28 mouse cellular contexts compared by ENCODE assay signal in the genomic region with DNA sequence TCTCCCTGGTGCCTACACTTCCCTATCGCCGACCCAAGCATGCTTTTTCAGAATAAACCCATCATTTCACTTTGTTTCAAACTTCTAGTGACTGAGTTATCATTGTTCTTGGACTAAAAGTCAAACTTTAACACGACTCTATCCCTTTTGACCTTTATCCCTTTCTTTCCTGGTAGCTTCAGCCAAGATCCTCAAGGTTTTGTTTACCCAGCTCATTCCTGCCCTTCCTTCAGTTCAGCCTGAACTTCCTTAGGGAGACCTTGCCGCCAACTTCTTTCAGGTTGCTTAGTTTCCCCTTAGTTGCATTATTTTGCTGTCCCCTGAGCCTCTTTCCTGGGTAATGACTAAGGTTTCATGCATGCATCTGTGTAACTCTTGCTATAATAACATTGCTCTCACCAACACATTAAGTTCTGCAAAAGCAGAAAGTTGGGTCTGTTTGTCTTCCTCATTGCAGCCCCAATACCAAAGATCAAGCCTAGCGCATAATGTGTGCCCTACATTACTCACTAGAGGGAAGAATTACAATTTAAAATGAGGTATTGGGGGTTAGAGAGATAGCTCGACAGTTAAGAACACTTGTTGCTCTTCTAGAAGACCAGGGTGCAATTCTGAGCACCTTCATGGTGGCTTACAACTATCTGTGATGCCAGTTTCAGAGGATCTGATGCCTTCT. TPM values are rescaled to one million over a fixed set of nuclear protein-coding genes. Genes with fewer than 3 reads are reported as not detected.
A peak's percentile ranks its signal among the peaks of the same experiment; 100 is the strongest.
DNase-seq lines count a peak whose midpoint lies in the region; ATAC-seq and TF ChIP-seq lines count a peak whose summit lies in the region.
"Had no signal": no experiment of that assay in that cellular context is flagged by ENCODE, and none has a peak within 500 bp of the region (broad histone marks: within the 10 kb centered on the region; RNA-seq: fewer than 3 reads in every experiment).

No protein-coding gene starts in this region.

- 42% methylated on average over 6 of the region's 6 CpGs for WGBS in kidney, adult 2 months
- 52% methylated on average over 6 of the region's 6 CpGs for WGBS in liver, adult 2 months
- 75% methylated on average over 6 of the region's 6 CpGs for WGBS in liver, embryonic 11.5 days

- H3K79me2 ChIP-seq in liver, adult 2 months (ENCODE audit: control insufficient read depth, insufficient read depth, low read length) = no peaks in the 10 kb centered on the region

- H3K27me3 ChIP-seq in kidney, adult 2 months (replicated peaks; ENCODE audit: control insufficient read depth, insufficient read depth, low read length) = no peaks in the 10 kb centered on the region
- H3K27me3 ChIP-seq in liver, adult 2 months (ENCODE audit: control insufficient read depth, insufficient read depth, low read length) = no peaks in the 10 kb centered on the region
- H3K27me3 ChIP-seq in liver, embryonic 11.5 days (replicated peaks; ENCODE audit: control insufficient read depth, insufficient read depth, low read length) = no peaks in the 10 kb centered on the region
- H3K27me3 ChIP-seq: heart, embryonic 15.5 days; hindbrain, embryonic 12.5 days; limb, embryonic 15.5 days; liver, embryonic 15.5 days; neural tube, embryonic 15.5 days; stomach, embryonic 15.5 days had no signal

- peaks cover 1% of the 10 kb centered on the region; the same call in 1 of the 2 replicates for H3K36me3 ChIP-seq in kidney, adult 2 months (ENCODE audit: control insufficient read depth, insufficient read depth, low read length)
- H3K36me3 ChIP-seq in liver, adult 2 months (ENCODE audit: control insufficient read depth, insufficient read depth, low read length) = peaks cover 39% of the 10 kb centered on the region
- H3K36me3 ChIP-seq in liver, embryonic 11.5 days (ENCODE audit: control insufficient read depth, insufficient read depth, low read length) = no peaks in the 10 kb centered on the region
- H3K36me3 ChIP-seq: heart, embryonic 15.5 days; hindbrain, embryonic 12.5 days; limb, embryonic 10.5 days; limb, embryonic 15.5 days; liver, embryonic 15.5 days; neural tube, embryonic 15.5 days; stomach, embryonic 15.5 days had no signal

- H3K9me3 ChIP-seq in liver, embryonic 11.5 days (ENCODE audit: control insufficient read depth, low read length) = no peaks in the 10 kb centered on the region
- H3K9me3 ChIP-seq: heart, embryonic 15.5 days; hindbrain, embryonic 12.5 days; limb, embryonic 10.5 days; limb, embryonic 15.5 days; liver, embryonic 15.5 days; neural tube, embryonic 15.5 days; stomach, embryonic 15.5 days had no signal

- no peak overlapping the region for H3K9ac ChIP-seq in liver, adult 2 months (ENCODE audit: low read depth, low read length)
- H3K9ac ChIP-seq in liver, embryonic 11.5 days (ENCODE audit: low read depth, low read length) = no peak overlapping the region
- H3K9ac ChIP-seq: heart, embryonic 15.5 days; hindbrain, embryonic 12.5 days; limb, embryonic 15.5 days; liver, embryonic 15.5 days; lung, embryonic 14.5 days; neural tube, embryonic 15.5 days; stomach, embryonic 15.5 days had no signal

- DNase-seq in kidney, adult 2 months = peak; percentile 77
- DNase-seq in kidney, postnatal 4 days = no peak
- DNase-seq in liver, adult 2 months (ENCODE audit: extremely low read depth, low read depth, low spot score) = peak; percentile 72
- no peak for DNase-seq in liver, embryonic 11.5 days (ENCODE audit: low spot score)
- peak; percentile 23 to 44 for DNase-seq in kidney, postnatal 25 days
- DNase-seq in thymus, postnatal 36 days = no peak
- DNase-seq in cerebellum, adult 11 months = no peak
- DNase-seq: adrenal gland, adult 2 months; B cell, adult 2 months; cerebellum, postnatal 10 days; heart, postnatal 36 days; layer of hippocampus, adult 9-11 months; lung, embryonic 14.5 days; lung, postnatal 14 days; midbrain, embryonic 14.5 days; retina, postnatal 1 day; right cerebral cortex, postnatal 14 days had no signal

- peak overlapping the region; percentile 83 for H3K27ac ChIP-seq in kidney, adult 2 months (ENCODE audit: insufficient read depth, low read depth, low read length)
- H3K27ac ChIP-seq in liver, adult 2 months (replicated peaks; ENCODE audit: insufficient read depth, low read depth, low read length) = no peak overlapping the region
- H3K27ac ChIP-seq in liver, embryonic 11.5 days (ENCODE audit: low read depth, low read length) = no peak overlapping the region
- H3K27ac ChIP-seq: heart, embryonic 15.5 days; hindbrain, embryonic 12.5 days; hindbrain, postnatal 0 days; limb, embryonic 10.5 days; limb, embryonic 15.5 days; liver, embryonic 15.5 days; neural tube, embryonic 15.5 days; stomach, embryonic 15.5 days had no signal

- ATAC-seq in liver, embryonic 11.5 days (replicated peaks; ENCODE audit: low FRiP score) = no peak
- ATAC-seq: forebrain, embryonic 16.5 days; hindbrain, postnatal 0 days had no signal

- peaks cover 10% of the 10 kb centered on the region for H3K4me1 ChIP-seq in kidney, adult 2 months (ENCODE audit: control insufficient read depth, insufficient read depth, low read length)
- H3K4me1 ChIP-seq in liver, adult 2 months (ENCODE audit: control insufficient read depth, insufficient read depth, low read length) = peaks cover 8% of the 10 kb centered on the region
- H3K4me1 ChIP-seq in liver, embryonic 11.5 days (replicated peaks; ENCODE audit: control insufficient read depth, insufficient read depth, low read length) = no peaks in the 10 kb centered on the region
- H3K4me1 ChIP-seq: heart, embryonic 15.5 days; hindbrain, embryonic 12.5 days; limb, embryonic 15.5 days; liver, embryonic 15.5 days; neural tube, embryonic 15.5 days; stomach, embryonic 15.5 days had no signal

- no peak overlapping the region for H3K4me3 ChIP-seq in kidney, adult 2 months (ENCODE audit: insufficient read depth, low read depth, low read length)
- no peak overlapping the region for H3K4me3 ChIP-seq in liver, adult 2 months (ENCODE audit: insufficient read depth, low read depth, low read length)
- no peak overlapping the region for H3K4me3 ChIP-seq in liver, embryonic 11.5 days (ENCODE audit: low read depth, low read length)
- H3K4me3 ChIP-seq: erythroblast, embryonic 14.5 days; heart, embryonic 15.5 days; hindbrain, embryonic 12.5 days; limb, embryonic 10.5 days; limb, embryonic 15.5 days; liver, embryonic 15.5 days; neural tube, embryonic 15.5 days; stomach, embryonic 15.5 days had no signal

- TF ChIP-seq POLR2A in kidney, adult 2 months (IDR thresholded peaks at IDR 0.05; ENCODE audit: low read depth, low read length) = no peak
- no peak for TF ChIP-seq POLR2A in liver, adult 2 months (IDR thresholded peaks at IDR 0.05; ENCODE audit: extremely low read depth, insufficient read depth, low read length)

- TF ChIP-seq CTCF in kidney, adult 2 months (conservative IDR thresholded peaks at IDR 0.05; ENCODE audit: insufficient read depth, insufficient read length, low read depth, low read length) = no peak
- TF ChIP-seq CTCF in liver, adult 2 months (IDR thresholded peaks at IDR 0.05; ENCODE audit: low read depth, low read length) = no peak

- no peak overlapping the region for H3K4me2 ChIP-seq in liver, embryonic 11.5 days
- H3K4me2 ChIP-seq: heart, embryonic 15.5 days; hindbrain, embryonic 12.5 days; limb, embryonic 15.5 days; liver, embryonic 15.5 days; lung, embryonic 14.5 days; neural tube, embryonic 15.5 days; stomach, embryonic 15.5 days had no signal

RNA-seq across cellular contexts. Expression of a gene that starts 59.2 kb away (rescaled TPM):
- polyA plus RNA-seq in kidney, adult 2 months (2012; rRNA removed) = 41.7 and 52.4 TPM in 2 replicates
- total RNA-seq in liver, adult 2 months (2014; rRNA removed) = 74.6 and 82.6 TPM in 2 replicates
- 21.1 TPM in 2 replicates for polyA plus RNA-seq in liver, adult 2 months (2012; rRNA removed)
- 3.5 and 4.3 TPM in 2 replicates for polyA plus RNA-seq in liver, embryonic 11.5 days (2014; fragmentation: Nextera tagmentation; extraction: Ambion mirVana)
- total RNA-seq: common myeloid progenitor, adult 5-6 weeks had no signal
- polyA plus RNA-seq: erythroblast, embryonic 14.5 days had no signal

Comparison
In these comparisons a context has a peak if more than half of its experiments do, and no peak if none do; other contexts are left out.
1. DNase-seq: peak in kidney, adult 2 months (single experiment), liver, adult 2 months (single experiment) and kidney, postnatal 25 days (2 of 2); none in kidney, postnatal 4 days (0 of 2), liver, embryonic 11.5 days (single experiment), thymus, postnatal 36 days (0 of 2) and cerebellum, adult 11 months (single experiment).